Mouse (Mus musculus): ENCODE data around the gene Stard9.
A peak's percentile ranks its signal among the peaks of the same experiment; 100 is the strongest.

The Stard9 gene

DNA sequence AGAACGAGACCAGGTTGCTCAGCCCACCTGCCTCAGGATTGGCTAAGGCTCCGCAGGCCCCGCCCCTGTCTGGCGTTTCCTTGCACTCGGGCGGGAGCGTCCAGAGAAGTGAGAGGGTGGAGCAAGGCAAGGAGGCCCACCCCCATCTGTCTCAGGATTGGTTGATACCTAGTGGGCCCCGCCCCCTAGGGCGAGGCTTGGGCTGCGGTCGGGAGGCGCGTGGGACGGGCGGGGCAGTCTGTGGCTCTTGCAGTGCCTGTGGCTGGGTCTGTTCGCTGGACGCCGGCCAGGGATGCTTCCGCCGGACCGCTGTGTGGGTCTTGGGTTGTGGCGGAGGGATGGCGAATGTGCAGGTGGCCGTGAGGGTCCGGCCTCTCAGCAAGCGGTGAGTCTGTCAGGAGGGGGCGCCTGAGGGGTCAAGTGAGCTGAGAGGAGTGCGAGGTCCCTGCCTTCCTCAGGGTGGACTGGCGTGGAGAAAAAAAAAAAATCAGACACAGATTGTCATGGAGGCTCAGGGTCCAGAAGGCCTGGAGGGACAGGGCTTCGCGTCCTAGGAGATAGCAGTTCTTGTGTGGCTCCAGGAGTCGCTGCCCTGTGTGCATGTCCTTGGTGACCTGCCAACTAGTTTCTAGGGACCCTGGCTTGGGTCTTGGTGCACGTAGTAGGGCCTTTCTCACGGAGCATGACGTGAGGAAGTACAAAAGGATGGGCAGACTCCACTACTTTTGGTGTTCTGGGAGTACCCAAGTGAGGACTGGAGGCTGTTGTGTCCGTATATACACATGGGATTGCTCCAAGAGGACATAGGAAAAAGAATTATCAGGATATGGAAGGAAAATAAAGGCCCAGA lies at the start of gene Stard9:
TSS of gene Stard9 (plus strand) at position 236 of the 850 bp plus-strand sequence.
- peak; percentile 97 for DNase-seq (ENCODE audit: low spot score)

DNA sequence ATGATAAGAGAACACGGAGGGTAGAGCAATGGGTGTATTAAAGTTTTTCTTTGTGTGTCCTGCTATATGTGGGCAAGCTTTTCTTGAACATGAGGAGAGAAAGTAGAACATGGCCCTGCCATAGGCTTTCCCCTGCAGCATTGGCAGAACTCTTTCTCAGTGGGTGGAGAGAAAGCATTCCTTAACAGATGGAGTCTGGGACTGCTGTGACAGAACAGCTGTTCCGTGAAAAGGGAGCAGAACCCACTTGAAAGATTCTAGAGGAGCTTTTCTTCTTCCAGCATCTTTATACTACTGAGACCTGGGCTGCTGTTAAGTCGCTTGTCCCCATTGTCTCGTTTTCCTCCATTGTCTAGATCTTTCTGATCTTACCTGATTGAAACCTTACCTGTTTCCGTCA lies 39.2 kb upstream of the Stard9 start:
- no peak for DNase-seq (ENCODE audit: low spot score)

DNA sequence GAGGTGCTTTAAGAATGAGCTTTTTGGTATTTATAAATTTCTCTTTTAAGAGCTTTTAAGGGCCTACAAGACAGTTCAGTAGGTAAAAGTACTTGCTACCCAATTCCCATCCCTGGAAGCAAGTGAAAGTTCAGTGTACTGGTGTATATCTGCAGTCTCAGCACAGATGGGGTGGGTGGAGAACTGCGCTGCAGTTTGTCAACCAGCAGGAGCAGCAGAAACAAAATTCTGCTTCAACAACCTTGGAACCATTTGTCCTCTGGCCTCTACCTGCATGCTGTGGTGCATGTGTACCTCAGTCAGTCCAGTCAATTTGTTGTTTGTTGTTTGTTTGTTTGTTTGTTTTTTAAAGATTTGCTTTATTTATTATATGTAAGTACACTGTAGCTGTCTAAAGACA lies 36.7 kb upstream of the Stard9 start:
- no peak for DNase-seq (ENCODE audit: low spot score)

DNA sequence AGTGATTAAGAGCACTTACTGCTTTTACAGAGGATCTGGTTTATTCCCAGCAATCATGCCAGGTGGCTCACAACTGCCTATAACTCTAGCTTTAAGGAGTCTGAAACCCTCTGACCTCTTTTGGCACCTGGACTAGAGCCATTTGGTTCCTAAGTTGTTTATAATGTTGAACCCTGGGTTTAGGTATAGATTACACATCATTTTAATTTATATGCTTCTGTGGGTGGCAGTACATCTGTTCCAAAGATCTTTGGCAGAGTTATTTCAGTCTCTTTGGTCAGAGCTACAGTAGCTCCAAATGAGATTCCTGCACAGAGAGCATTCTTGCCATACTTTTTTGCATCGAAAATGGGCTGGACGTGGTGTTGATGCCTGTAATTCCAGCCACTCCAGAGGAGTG lies 31.2 kb upstream of the Stard9 start:
- no peak for DNase-seq (ENCODE audit: low spot score)

DNA sequence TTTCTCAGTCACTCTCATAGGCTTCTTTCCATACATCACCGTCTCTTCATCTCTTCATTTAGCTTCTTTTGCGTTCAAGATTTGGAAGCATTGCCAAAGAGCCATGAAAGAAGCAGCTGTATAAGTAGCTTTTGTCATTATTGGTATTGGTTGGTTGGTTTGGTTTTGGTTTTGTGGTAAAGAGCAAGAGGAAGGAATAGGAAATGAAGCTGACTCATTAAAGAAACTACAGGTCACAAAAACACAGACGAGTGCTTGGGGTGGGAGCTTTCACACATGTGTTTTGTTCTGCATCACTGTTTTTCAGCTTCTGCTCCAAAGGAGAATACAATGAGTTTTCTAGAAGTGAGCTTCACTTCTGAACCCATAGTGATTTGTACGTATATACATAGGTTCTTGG lies 29.4 kb upstream of the Stard9 start:
- no peak for DNase-seq (ENCODE audit: low spot score)

DNA sequence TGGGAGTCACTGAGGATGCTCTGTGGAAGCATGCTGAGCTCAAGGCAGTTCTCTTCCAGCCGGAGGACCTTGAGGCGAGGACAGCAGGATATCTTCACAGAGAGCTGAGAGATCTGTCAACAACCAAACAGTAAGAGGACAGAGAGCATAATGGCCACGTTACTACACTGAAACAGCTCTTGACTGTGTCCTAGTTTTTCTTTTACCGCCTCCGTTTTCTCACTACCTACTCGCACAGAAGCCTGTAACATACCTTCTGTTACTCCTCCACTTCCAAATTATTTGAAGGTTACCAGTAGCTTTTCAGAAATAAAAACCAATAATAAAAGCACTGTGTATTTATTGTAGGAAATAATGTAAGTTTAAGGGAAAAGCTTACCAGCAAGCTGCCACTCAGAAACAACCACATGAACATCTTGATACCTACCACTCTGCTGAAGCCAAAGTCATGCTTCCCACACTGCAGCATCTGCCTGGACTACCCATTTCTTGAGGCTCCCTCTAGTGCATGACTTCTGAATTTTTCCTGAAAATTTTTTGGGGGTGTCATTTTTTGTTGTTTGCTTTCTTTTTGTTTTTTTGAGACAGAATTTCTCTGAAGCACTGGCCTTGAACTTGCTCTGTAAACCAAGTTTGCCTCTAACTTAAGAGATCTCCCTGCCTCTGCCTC lies 22.8 kb upstream of the Stard9 start:
- DNase-seq (ENCODE audit: low spot score) = peak; percentile 18

DNA sequence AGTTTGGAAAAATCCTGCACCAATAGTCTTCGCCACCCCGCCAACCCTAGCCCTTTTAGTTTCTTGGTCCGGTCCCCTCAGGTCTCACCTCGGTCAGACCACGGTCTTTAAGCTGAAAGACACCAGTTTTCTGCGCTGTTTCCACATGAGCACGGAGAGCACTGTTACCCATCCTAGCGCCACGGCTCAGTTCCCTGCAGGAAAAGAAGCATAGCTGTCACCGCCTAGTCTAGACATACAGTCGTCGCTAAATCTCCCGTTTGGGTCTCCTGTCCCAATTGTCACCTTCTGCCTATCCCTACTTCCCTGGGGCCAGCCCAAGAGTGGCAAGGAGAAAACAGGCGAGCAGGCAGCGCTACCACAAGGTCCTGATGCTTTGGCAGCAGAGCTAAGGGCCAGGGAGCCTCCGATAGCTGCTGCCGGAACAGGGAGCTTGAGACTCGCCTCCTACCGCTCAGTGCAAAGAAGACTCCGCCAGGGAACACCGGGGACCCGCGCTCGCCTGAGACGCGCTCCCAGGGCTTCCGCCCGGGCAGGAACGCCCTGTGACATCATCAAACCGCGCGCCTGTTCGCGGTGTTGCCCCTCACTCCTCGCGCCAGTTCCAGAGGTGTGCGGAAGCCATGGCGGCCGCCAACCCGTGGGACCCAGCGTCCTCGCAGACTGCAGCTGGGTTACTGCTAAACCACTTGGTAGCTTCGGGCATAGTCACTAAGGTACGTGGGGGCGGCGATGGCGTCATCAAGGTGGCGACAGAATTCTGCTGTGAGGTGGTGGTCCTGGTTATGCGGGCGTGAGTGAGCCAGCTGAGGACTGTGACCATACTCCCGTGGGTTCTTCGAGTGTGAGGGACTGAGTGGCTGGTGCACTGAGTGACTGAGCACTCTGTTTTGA lies 19.8 kb upstream of the Stard9 start, which contains the start of the genes Haus2 and Lrrc57:
TSS of gene Haus2 (plus strand) at position 554 of the 894 bp plus-strand sequence.
TSS of gene Lrrc57 (minus strand) at position 691 of the 894 bp plus-strand sequence.
- DNase-seq (ENCODE audit: low spot score) = peak; percentile 88

DNA sequence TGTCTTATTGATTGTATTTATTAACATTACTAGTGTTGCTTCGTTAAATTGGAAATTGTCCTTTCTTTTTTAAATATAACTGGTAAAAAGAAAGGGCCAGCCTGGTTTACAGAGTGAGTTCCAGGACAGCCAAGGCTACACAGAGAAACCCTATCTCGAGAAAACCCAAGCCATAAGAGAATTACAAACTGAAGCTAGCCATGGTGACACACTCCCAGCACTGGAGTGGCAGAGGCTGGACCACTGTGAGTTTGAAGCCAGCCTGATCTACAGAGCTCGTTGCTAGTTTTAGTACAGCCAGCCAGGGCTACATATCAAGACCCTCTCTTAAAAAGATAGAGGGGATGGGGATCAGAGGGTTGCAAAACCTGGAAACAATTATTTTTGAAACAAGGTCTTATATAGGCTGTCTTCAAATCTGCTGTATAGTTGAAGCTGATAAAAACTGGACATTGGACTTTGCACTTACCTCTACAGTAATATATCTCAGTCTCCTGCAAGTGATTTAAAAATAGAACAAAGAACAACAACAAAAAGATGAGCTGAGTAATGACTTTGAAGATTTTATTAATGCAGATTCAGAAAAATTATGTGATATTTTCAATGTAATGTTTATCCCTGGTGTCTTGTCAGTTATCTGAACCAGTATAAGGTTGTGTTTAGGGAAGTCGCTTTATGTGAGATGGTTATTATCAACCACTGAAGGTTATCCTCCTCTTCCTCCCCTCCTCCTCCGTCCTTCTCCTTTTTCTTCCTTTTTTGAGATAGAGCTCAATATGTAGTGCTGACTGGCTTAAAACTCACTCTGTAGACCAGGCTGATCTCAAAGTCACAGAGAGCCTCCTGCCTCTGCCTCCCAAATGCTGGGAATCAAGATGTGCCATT lies 12.4 kb upstream of the Stard9 start:
- DNase-seq (ENCODE audit: low spot score) = no peak

DNA sequence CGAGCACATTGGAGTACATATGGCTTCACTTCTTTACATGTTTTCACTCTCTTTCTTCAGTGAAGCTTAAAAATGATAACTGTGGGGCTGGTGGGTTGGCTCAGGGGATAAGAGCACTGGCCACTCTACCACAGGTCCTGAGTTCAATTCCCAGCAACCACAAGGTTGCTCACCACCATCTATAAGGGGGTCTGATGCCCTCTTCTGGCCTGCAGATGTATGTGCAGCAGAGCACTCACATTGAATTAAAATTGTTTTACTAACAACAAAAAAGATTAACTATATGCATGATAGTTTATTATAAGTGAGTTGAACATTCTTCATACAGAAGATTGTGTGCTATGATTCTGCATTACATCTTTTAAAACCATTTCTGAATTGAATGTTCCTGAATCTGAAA lies 9.4 kb upstream of the Stard9 start:
- no peak for DNase-seq (ENCODE audit: low spot score)

DNA sequence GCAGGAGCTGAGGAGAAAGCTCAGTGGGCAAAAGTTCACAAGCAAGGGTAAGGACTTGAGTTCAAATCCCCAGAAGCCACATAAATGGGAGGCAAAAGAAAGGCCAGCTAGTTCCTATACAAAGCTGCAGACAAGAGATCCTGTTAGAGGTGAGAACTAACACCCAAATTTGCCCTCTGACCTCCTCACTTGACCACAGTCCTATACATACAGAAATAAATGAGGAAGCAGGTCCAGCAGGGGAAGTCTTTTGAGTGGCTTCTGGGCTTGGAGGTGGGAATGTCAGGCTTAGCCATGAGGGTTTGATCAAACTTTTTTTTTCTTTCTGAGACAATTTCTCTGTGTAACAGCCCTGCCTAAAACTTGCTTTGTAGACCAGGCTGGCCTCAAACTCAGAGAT lies 6.0 kb upstream of the Stard9 start:
- no peak for DNase-seq (ENCODE audit: low spot score)

DNA sequence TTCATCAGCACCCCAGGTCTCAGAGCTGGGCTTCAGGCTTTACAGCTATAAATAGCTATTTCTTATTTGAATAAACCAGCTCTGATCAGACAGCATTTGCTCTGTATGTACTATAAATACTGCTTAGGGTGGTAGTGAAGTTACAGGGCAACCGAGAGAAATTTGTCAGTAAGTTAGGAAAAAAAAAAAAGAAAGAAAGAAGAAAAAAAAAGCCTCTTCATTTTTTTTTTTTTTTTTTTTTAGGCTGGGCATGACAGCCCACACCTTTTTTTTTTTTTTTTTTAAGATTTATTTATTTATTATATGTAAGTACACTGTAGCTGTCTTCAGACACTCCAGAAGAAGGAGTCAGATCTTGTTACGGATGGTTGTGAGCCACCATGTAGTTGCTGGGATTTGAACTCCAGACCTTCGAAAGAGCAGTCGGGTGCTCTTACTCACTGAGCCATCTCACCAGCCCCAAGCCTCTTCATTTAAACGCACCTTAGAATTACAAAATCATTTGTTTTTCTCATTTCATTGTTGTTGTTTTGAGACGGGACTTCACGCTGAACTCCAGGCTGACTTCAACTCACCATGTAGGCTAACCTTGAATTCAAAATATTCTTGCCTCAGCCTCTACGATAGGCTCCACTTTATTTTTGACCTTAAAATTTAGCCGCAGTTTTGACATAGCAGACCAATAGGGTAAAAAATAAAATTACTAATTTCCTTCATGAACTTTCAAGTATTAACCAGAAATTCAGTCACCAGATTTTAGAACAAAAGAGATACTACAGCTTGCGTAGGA lies 650 bp upstream of the Stard9 start:
- DNase-seq (ENCODE audit: low spot score) = no peak

DNA sequence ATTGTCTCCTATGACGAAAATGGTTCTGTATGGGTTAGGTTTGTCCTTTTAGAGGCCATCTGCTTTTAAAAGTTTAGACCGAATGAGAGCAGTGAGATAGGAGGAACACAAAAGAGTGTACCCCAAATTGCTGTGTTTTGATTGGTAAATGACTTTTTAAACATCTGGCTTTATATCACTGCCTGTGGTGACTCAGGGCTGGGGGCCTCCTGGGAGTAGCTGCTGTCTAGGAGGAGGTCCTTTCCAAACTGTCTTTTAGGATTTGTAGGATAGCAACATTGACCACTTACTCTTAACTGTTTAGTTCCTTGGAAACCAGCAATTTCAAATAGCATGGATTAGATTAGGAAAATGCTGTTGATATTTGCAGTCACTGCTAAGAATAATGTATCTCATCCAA lies 1.3 kb downstream of the Stard9 start:
- DNase-seq (ENCODE audit: low spot score) = no peak

DNA sequence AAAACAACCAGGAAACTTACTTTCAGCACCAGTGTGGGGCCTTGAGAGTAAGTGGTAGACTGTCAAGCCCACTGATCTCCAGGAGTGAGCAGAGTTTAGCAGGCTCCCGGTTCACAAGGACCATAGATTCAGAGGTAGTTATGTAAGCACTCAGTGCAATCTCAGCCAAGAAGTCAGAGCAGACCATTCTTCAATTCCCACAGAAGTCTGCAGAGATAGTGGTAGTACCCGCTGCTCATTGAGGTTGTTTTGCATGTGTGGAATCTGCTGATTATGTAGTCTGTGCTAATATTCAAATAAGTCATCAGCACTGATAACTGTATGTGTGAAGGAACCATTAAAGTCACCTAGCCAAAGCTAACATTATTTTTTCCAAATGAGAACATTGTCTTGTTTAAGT lies 1.7 kb downstream of the Stard9 start:
- DNase-seq (ENCODE audit: low spot score) = no peak

DNA sequence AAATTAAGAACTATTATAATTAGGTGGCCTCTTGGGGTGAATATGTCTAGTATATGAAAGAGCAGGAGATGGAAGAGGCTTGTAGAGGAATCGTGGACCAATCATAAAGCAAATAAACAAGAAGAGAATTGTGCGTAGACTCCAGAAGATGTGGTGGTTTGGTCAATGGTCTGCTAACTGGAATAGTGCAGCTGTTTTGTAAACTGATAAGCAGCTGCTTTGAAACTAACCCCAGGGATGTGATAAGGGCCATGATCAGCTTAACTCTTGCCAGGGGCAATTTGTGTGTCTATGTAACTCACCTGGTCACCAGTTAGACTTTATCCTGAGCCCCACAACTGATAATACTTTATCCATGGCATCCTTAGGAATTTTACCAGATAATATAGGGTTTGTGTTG lies 2.6 kb downstream of the Stard9 start:
- DNase-seq (ENCODE audit: low spot score) = no peak

DNA sequence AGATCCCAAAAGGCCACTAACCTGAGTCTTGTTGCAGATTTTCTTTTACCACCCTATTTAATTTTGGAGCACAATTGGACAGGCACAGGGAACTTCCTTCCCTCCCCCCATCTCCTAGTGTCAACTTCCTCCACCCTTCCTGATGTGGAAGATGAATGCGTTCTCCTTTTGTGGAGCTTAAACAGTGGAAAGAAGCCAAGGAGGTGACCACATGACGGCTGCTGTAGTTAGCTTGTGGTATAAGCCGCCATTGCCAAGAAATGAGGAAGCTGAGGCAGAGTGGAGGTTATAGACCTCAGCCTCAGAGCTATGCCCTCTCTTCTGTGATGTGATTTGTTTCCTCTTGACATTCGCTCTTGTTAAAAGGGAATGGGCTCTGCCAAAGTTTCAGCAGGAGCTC lies 3.0 kb downstream of the Stard9 start:
- no peak for DNase-seq (ENCODE audit: low spot score)

DNA sequence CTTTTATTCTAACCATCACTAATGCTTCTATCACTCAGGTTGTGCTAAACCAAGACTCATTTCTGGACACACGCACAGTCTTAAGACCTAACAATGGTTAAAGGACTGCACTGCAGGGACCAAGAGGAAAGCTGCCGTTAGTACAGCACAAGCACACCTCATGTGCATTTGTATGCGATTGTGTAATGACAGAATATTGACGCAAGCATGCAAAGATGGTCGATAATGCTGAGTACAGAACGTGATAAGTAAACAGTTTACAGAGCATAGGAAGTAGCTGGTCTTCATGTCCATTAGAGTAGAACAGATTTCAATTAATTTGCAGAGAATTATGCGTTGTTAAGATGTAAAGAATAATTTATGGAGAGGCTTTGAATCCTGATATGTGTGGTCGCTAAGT lies 11.9 kb downstream of the Stard9 start:
- DNase-seq (ENCODE audit: low spot score) = no peak

DNA sequence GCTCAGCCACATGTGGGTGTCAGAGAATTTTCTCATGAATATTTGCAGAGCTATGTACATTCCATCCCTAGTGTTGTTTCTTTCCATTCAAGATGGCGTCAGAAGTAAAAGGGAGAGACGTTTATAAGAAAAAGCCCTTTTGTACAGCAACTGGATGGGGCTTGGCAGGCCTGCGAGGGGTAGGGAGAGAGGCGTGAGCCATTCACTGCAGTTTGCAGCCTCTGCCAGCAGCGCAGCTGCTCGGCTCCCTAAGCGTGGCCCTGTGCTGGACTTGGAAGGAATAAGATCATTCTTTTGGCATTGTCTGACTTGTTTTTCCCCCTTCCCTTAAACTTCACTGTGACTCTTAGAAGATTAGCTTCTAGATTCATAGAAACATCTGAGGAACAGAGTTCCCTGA lies 14.9 kb downstream of the Stard9 start:
- peak; percentile 39 for DNase-seq (ENCODE audit: low spot score)

DNA sequence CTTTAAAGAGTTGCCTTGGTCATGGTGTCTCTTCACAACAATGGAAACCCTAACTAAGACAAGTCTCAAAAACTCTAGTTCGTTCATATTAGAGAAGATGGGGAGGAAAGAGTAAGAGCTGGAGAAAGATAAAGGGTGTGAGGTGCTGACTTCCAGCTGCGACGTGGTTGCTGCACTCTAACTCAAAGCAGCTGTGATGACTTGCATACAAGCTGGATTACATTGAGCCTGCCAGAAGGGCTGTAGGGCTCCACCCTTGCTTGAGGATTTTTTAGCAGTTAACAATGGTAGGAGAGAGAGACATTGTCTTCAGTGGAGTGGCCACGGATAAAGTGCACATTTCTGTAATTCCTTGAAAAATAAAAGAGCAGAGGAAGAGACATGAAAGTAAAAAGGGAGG lies 17.9 kb downstream of the Stard9 start:
- no peak for DNase-seq (ENCODE audit: low spot score)

DNA sequence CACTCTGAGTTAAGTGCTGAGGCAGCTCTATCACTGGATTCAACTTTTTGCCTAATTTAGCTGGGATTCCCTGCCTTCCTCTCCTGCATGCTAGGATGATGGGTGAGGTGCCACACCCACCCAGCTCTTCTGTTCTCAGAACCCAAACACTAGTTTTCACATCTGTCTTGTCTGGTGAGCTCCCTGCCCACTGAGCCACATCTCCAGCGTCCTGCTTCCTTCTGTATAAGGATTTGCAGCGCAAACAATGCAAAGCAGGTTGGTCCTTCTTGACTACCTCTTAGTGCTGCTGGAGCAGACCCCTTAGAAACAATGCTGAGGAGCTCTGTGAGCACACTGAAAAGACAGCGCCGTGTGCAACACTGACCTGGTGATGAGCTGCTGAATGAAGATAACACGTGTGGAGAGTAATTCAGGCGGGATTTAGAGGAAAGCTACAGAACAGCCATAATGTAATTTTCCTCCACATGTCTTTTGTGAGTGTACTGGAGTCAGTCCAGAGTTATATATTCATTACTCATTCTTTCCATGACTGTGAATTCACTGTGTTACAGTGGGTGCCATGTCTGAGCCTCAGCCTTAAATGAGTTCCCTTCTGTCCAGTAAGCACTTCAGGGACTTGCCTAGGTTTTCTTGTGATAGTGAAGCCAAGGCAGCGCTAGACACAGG lies 23.5 kb downstream of the Stard9 start:
- DNase-seq (ENCODE audit: low spot score) = no peak

DNA sequence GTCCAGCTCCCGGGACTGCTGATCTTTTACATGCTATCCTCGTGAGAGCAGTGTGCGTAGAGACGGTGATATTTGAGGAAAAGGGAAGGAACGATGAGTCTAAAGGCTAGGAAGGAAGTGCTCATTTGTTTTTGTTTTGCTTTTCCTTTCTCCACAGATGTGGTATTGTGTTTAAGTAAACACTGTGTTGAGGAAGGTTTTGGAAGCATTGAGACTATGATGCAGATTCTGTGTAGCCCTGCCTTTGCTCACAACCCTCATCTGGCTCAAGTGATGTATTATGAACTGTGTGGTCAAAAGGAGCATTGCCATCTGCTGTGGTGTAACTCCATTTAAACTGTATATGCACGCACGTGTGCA lies 24.0 kb downstream of the Stard9 start:
- no peak for DNase-seq (ENCODE audit: low spot score)

Data from ovary, postnatal 36 days (tissue).